Mouse (Mus musculus) ovary, adult 18-20 months (tissue): ENCODE data around the gene Itgae.

ENCODE experiments used
- DNase-seq: peaks from one replicate; pipeline ENCODE4 v3.0.0; 2022; ENCODE audit warnings: low spot score, mixed read lengths

Gene Itgae

DNA sequence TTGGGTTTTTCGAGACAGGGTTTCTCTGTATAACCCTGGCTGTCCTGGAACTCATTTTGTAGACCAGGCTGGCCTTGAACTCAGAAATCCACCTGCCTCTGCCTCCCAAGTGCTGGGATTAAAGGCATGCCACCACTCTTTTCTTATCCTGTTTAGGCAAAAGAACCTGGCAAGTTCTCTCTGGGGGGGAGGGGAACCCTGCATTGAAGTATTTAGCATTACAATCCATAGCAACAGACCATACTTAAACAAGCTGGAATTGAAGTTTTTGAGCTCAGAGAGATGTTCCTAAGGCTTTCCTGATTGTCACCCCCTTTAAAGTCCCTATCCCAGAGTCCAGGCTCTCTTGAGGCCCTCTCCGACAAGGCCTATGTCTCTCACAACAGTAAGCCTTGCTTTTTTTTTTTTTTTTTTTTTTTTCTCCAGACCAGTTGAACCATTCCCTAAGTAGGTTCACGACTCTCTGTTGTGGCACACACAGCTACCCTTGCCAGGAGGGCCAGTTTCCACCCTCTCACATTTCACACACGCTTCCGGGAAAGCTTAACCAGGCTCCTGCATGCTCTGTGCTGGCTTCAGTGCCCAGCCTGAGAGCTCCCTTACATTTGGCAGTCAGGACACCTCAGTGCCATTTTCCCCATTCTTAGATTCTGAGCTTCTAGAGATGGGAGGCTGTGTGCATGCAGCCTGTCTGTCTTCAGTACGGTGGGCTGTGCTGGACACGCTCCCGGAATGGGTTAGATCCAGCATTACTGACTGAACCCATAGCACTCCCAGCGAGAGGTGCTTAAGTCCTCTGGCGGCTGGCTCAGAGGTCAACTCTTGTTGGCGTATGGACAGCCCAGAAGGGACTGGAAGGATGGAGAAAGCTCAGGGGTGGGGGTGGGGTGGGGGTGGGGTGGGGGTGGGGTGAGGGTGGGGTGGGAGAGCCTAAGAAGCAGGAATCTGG, 55.9 kb downstream of the Itgae start:
- DNase-seq, result no peak

GRCm38 (mm10) chr11:73146975-73147365, 56.6 kb downstream of the Itgae start:
- DNase-seq, result no peak

GRCm38 (mm10) chr11:73148209-73148608, 57.8 kb downstream of the Itgae start:
- no peak for DNase-seq

DNA sequence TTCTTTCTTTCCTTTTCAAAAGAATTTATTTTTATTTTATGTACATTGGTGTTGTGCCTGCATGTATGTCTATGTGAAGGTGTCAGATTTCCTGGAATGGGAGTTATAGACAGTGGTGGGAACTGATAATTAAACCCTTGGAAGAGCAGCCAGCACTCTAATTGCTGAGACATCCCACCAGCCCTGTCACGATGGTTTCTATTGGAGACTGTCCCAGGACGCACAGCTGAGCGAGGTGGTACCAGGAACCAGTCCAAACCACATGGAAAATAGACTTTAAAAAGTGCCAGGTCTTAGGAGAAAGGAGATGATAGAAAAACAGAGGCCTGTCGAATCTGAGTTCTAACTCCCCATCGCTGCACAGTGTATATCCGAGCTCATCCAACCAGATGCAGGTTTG, 64.7 kb downstream of the Itgae start:
- no peak for DNase-seq

- DNase-seq, result no peak
These were observed 69.8 kb downstream of the Itgae start, which contains the start of gene P2rx5 for GRCm38 (mm10) chr11:73159957-73160810. P2rx5 (plus strand) TSS chr11:73160421.

DNA sequence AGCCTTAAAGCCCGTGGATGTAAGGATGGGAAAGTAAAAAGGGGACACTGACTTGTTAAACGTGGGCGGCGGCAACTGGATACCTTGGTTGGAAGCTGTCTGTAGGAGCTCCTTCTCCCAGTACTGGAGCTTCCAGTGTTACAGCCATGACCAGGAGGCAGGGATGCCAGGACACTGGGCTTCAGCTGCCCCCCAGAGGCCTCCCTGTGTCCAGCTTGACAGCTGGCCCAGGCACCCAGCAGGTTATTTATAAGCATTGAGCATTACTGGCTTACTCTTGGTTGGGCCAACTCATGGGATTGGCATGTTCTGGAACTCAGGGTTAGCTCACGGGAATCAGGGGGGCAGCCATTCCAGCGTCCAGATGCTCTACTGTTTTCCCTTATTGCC, 70.4 kb downstream of the Itgae start:
- no peak for DNase-seq

DNA sequence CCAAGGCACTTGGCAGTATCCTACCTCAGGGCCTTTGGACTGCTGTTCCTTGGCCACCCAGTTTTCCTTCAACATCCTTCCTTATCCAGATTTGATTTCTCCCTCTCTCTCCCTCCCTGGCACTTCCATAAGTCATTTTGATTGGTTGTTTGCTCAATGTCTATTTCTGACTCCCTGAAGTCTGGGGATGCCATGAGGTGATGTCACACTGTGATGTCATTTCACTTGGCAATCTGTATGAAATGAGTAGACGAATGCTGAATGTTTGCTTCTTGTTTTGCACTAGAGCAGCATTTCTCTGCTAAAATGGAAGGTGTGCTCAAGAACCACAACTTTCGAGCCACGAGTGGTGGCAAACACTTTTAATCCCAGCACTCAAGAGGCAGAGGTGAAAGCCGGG, 71.2 kb downstream of the Itgae start:
- no peak for DNase-seq

- no peak for DNase-seq
These were observed 71.9 kb downstream of the Itgae start for GRCm38 (mm10) chr11:73162284-73162683.

GRCm38 (mm10) chr11:73168071-73168470, 77.7 kb downstream of the Itgae start:
- DNase-seq, result no peak

- DNase-seq, result no peak
These were observed 78.2 kb downstream of the Itgae start for GRCm38 (mm10) chr11:73168576-73168975.

DNA sequence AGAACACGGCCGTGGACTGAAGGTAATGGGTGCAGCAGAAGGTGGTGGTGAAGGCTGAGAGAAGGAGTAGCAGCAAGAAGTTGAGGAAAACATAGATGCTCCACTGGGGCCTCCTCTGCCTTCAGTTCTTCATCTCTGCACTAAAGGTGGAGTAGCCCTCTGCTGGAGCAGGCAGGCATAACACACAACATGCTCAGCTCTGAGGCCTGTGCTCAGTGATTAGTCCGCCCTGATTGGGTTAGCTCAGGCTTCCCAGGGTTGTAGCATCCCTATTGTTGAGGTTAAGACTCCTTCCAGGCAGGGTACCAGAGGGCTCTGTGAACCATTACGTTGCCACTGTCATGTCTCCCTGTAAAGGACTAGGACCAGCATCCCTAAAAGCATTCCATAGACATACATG, 78.8 kb downstream of the Itgae start:
- DNase-seq, result no peak

DNA sequence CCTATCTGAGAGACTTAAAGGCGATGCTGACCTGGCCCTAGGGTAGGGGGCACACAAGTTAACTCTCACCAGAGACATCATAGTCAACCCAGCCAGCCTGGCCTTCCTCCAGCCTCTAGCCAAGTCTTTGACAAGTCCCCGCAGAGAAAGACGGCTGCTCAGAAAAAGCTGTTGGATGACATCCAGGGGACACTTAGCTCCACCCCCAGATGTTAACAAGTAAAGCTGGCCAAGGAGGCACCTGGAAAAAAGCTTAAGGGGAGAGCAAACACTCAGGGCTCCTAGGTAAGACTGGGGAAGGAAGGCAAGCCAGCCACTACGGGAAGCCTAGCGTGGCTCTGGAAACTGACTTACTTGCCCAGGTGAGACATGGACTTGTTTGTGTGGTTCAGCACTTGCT, 81.8 kb downstream of the Itgae start:
- DNase-seq, result no peak

GRCm38 (mm10) chr11:73175612-73176011, 85.2 kb downstream of the Itgae start:
- no peak for DNase-seq

DNA sequence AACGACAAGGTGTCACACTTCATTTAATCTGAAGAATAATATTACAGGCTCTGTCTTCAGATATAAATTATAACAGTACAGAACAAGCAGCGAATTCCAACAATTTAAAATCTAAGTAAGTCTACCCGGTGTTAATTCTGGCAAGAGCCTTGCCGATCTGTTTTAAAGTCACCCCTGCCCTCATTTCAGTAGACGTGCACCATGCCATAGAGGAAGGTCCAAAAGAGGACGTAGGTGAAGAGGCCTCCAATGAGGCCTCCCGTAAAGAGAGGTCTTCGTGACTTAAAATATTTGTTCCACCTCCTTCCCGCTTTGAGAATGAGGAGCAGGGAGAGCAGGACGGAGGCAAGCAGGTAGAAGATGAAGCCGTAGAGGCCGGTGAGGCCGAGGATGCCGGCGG, 85.8 kb downstream of the Itgae start:
- DNase-seq, result no peak

DNA sequence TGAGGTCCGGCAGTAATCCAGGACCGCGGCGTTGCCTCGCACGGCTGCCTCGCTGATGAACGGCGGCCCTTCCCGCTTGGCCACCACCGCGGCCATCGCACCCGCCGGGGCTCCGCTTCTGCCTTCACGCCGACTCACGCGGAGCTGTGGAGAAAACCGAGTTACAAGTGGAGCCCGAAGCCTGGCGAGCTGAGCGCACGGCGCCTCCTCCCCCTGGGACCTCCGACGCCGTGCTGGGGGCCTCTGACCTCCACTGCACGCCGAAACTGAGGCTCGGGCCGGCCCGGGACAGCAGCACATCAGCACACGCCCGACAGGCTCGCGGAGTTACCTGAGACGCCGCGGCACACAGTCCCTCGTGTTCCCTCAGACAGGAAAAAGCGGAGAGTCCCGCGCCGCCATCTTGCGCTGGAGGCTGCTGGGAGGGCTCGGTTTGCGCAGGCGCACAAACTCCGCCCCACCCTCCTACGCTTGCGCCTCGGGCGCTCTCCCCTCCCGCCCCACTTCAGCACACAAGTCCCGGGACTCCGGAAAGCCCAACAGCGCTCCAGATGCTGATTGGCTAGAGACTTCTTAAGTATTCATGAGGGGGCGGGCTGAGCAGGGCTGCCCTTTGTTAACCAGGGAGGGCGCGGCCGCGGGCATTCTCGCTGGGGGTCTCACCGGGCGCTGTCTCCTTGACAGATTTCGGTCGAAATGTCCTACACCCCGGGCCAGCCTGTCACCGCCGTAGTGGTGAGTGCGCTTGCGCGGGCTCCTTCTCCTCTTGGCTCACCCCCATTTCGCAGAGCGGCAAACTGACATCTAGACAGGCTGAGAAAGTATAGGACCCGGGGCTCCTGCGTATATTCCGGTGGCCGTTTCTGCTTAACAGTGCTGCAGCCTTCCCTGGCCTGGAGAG, 86.5 kb downstream of the Itgae start, which contains the start of the genes Emc6 and Tax1bp3:
Gene Emc6, minus strand, starts transcription at position 430 of the 901 bp plus-strand sequence.
Gene Tax1bp3, plus strand, starts transcription at position 476 of the 901 bp plus-strand sequence.
- peak; percentile 95 for DNase-seq

DNA sequence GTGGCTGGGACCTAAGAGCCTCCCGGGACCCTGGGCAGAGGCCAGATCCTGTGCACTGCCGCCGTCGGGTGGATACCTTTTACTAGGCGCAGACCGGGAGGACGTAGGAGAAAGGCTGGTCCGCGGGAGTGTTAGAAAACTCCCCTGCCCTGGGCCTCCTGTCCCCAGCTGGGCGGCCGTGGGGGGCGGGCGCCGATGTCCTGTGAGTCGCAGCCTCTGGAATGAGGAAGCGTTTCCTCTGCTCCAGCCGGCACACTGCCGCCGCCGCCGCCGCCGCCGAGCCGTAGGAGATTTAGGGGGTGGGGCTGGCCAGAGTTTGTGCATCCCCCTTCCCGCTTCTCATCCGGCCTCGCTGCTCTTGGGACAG, 87.1 kb downstream of the Itgae start:
- peak; percentile 65 for DNase-seq

- no peak for DNase-seq
These were observed 87.5 kb downstream of the Itgae start for GRCm38 (mm10) chr11:73177895-73178294.

DNA sequence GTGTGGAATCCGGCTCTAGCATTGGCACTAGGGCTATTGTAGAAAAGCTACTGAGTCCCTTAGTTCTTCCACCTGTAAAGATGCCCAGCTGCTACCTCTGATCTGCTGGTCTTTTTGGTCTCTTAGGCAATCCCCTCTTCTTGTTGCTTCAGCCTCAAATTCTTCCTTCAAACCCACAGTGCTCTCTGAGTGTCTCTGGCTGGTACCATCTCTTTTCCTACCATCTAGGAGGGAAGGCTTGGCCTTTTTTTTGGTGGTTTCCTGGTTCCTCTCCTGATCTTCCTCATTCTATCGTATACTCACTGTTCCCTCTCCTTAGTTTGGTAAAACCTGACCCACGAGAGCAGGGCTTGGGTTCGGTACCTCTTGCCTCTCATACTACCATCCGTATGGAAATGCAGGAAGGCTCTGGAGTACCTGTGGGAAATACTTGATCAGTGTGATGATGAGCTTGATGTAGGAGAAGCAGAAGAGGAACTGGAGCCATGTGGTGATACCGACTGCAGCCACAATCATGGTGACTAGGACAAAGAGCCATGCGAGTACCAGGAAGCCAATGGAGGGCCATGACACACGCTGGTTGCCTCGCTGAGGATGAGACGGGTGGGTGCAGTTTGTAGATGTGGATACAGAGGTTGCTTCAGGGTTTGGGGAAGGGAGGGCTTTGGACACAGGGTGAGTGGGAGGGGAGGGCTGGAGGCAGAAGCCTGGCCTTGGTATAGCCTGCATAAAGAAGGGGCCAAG, 95.7 kb downstream of the Itgae start:
- no peak for DNase-seq

GRCm38 (mm10) chr11:73187231-73187630, 96.8 kb downstream of the Itgae start:
- DNase-seq, result no peak

GRCm38 (mm10) chr11:73193047-73193446, 102.7 kb downstream of the Itgae start:
- no peak for DNase-seq

GRCm38 (mm10) chr11:73194444-73194843, 104.1 kb downstream of the Itgae start:
- DNase-seq, result no peak
